Mouse (Mus musculus) telencephalon, adult 2 months (tissue): ENCODE data around the gene Tnfrsf22.

Experiments
- DNase-seq: peaks from one replicate; pipeline ENCODE4 v3.0.0-alpha.2; 2011; ENCODE audit warnings: low read depth, low spot score

The Tnfrsf22 gene

DNA sequence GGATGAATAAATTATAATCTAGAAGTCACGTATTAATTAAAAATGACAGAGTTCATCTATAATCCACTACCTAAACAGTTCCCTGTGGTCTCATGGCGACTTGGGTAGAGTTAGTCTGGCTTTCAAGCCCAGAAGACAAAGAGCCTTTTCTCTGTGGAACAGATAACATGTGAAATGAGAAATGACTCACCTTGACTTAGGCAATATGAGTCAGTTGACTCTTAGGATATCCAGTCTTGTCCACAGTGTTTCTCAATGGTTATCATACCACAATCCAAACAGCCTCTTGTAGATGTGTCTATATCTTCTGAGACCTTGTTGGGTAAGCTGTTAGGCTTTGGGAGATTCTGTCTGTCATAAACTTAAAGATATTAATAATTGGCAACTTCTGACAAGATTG lies 18.0 kb downstream of the Tnfrsf22 start:
- DNase-seq = no peak

DNA sequence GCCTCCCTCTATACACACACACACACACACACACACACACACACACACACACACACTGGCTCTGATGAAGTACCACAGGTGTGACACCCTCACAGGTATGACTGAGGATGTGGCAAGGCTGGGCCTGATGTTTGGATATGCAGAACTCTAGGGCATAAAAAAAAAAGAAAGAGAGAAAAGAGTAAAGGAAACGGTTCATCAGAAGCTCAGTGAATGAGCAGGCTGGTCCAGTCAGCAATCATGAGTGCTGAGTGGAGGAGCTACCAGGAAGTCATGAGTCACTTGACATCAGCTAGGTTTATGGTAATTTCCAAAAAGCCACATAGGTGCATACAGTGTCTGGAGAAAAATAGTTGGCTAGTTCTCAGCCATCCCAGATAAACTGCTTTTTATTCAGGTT lies 20.0 kb downstream of the Tnfrsf22 start:
- DNase-seq = no peak

DNA sequence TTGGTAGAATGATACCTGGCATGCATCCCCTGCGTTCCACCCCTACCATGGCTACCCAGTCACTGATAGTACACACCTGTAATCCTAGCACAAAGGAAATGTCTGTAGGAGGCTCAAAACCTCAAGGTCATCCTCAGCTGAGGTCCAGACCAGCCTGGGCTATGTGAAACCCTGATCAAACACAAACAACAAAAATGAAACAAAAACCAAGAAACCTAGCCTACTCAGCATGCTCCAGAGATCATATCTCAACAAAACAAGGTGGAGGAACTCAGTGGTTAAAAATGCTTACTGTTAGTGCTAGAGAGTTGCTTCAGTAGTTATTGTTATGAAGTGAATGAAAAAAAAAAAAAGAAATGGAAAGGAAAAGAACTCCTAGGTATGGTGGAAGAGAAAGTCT lies 20.9 kb downstream of the Tnfrsf22 start, which contains the start of gene Tnfrsf26:
TSS of gene Tnfrsf26 (minus strand) at position 183 of the 400 bp plus-strand sequence.
- DNase-seq = no peak

DNA sequence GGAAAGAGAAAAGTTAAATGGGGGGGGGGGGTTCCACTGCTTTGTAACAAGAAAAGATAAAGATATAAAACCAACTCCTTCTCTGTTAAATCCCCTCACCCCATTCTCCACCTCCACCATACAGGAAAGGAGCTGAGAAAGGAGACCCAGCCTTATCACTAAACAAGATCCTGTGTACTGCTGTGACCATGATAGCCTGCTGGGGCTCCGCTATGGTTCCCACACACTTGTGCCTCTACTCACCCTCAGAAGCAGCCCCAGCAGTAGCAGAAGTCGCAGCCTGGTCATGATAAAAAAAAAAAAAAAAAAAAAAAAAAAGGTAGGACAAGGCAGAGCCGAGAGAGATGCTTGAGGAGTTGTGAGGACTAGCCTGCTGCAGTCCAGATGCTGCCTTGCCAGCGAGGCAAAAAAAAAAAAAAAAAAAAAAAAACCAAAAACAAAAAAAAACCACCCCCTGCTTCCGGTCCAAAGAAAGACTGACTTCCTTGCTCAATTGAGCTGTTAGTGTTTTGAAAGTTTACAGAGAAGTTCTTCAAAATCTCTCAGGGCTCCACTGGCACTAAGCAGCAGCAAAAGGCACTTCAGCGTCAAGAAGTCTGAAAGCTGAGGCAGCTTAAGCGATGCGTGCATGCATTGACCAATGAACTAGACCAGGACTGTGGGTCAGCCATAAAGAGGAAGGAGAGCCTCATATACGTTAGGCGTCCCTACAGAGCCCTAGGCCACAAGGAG lies 21.7 kb downstream of the Tnfrsf22 start:
- no peak for DNase-seq

- no peak for DNase-seq
Observed at GRCm38 (mm10) chr7:143626178-143626577, 23.3 kb downstream of the Tnfrsf22 start.

DNA sequence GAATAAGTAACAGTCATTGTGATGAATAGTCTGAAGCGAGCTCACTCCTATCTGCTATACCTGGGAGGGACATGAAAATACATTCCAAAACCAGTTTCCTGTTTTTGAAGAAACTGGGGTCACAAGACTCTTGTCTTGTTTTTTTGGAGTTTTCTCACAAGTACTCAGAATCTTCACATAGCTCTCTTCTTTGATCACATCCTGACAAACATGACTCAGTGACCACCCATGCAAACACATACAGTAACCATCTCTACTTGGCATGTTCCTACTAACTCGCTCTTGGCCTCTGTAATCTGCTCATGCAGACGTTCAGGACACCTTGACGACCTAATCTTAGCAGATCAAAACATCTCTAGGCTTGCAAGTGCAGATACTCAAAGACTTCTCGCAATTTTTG lies 24.3 kb downstream of the Tnfrsf22 start:
- DNase-seq = no peak

GRCm38 (mm10) chr7:143624561-143624960 lies 24.9 kb downstream of the Tnfrsf22 start:
- DNase-seq = no peak

DNA sequence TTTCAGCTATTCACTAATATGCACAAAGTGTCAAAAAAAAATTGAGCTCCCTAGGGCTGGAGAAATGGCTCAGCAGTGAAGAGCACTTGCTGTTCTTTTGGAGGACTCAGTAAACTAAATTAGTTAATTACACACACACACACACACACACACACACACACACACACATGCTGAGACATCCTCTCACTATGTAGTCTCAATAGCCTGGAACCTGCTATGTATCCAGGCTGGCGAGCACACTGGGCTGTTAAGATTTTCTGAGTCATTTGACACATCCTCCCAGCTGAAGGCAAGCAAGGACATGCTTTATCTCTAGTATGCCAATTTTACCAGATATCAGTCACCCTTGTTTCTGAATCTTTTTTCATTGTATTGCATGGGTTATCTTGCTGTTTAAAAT lies 28.5 kb downstream of the Tnfrsf22 start:
- DNase-seq = peak; percentile 23

DNA sequence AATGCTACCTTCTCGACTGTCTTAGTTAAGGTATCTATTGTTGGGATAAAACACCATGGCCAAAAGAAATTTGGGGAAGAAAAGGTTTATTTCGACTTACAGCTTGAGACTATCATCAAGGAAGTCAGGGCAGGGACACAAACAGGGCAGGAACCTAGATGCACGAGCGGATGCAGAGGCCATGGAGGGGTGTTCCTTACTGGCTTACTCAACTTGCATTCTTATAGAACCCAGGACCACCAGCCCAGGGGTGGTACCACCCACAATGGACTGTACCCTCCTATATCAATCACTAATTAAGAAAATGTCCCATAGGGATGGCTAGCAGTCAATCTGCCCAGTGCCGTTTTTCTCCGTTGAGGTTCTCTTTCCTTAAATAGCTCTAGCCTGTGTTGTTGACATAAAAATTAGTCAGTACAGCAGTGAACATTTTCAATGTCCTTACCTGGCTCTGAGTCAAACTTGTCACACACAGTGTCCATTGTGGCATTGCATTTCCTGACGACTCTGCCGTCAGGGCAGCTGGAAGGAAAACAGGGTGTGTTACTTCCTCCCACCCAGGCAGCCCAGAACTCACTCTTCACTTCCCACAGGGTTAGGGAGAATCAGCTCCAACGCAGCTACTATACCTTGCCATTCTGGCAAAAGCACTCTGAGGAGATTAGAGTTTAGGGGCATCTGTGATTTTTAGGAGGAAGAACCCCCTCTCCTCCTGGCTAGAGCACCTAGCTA lies 34.9 kb downstream of the Tnfrsf22 start:
- no peak for DNase-seq

GRCm38 (mm10) chr7:143612215-143612614 lies 37.2 kb downstream of the Tnfrsf22 start:
- no peak for DNase-seq

GRCm38 (mm10) chr7:143605321-143605720 lies 44.1 kb downstream of the Tnfrsf22 start:
- no peak for DNase-seq

DNA sequence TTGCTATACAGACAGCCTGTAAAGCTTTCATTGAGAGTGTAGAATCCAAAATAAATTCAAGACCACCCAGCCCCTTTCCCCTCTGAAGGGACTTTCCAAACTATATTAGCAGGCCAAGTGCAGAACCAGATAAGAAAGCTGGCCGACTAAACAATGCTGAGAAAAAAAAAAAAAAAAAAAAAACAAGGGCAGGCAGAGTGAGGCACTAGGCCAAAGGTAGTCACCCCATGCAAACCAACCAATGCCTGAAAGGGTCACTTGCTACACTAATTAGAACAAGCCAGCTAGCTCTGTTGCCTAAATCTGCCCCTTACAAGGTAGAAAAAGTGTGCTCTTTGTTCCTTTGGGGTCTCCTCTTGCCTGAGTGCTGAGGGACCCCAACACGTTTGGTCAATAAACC lies 44.6 kb downstream of the Tnfrsf22 start:
- no peak for DNase-seq

GRCm38 (mm10) chr7:143601705-143602104 lies 47.8 kb downstream of the Tnfrsf22 start:
- DNase-seq = no peak

- DNase-seq = no peak
Observed at GRCm38 (mm10) chr7:143600231-143600740, 49.2 kb downstream of the Tnfrsf22 start.

DNA sequence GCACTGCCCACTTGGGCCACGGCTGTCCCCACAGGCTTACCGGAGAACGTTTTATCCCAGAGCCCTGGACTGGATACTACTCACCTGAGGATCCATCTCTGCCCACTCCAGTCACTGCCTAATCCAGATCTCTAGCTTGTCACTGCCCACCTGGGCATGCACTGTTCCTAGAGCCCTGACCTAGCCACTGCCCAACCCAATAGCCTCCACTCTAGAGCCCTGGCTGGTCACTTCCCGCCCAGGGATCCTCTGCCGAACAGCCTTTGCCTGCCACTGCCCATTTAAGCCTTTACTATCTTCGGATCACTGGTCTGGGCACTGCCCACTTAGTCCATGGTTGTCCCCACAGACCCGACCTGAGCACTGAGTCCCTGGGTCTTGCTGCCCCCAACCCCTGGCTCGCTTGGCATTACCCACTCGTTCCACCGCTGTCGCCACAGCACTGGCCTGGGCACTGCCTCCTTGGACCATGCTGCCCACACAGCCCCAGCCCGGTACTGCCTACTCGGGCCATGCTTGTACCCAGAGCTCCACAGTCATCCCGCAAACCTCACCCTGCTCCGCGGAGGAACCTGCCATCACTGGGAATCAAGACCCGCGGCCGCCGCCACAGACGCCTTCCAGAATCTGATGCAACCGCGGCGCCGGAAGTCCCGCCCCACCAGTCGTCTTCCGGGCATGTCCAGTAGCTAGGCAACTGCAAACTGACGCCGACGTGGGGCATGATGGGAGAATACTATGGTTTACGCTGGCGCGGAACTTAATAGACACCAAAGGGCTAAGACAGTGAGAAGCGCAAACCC lies 49.8 kb downstream of the Tnfrsf22 start, which contains the start of gene Cars:
TSS of gene Cars (minus strand) at position 663 of the 803 bp plus-strand sequence.
- DNase-seq = peak; percentile 92

DNA sequence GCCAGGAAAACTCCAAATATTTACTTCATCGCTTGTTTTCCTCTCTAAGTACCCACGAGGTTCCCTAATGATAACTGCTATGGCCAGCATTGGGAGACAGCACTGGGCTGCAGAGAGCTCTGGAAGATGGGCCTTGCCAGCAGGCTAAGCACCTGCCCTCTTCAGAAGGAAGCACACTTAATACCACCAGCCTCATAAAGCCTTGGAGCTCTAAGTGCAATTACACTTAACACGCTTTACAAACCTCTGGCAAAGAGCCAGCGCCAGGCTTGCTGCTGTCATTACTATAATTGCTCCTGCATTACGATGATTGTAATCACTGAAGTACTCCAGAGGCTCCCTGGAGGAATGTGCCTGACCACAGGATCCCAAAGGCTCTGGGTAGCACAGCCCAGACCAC lies 54.6 kb downstream of the Tnfrsf22 start:
- DNase-seq = no peak

- no peak for DNase-seq
Observed at GRCm38 (mm10) chr7:143592255-143592654, 57.2 kb downstream of the Tnfrsf22 start.

GRCm38 (mm10) chr7:143588006-143588405 lies 61.5 kb downstream of the Tnfrsf22 start:
- no peak for DNase-seq

GRCm38 (mm10) chr7:143587586-143587985 lies 61.9 kb downstream of the Tnfrsf22 start:
- no peak for DNase-seq
